Mouse (Mus musculus) forebrain, postnatal 0 days (tissue): ENCODE results near the gene Cd300lb. TPM values are rescaled to one million over a fixed set of nuclear protein-coding genes. Genes with fewer than 3 reads are reported as not detected.

Experiments used
- ATAC-seq: fragments of 200-750 bp; cut with Nextera tagmentation; 2 replicates; pipeline ENCODE4 v1.8.0; 2017; ENCODE audit warnings: mild to moderate bottlenecking, moderate library complexity
- DNase-seq: peaks from one replicate; pipeline ENCODE4 v3.0.0-alpha.2; 2015
- H3K27ac ChIP-seq: fragments of 300-500 bp; sonication (generic); 2 replicates; pipeline ENCODE4 v1.5.1; 2014; ENCODE audit warnings: low read depth, mild to moderate bottlenecking, antibody characterized with exemption, low read length, moderate library complexity, mixed read lengths
- H3K27me3 ChIP-seq: fragments of 300-500 bp; sonication (generic); 2 replicates; pipeline ENCODE4 v1.6.1; 2014; ENCODE audit warnings: mild to moderate bottlenecking, low read length, mixed read lengths; ENCODE audit not compliant: insufficient read depth
- H3K36me3 ChIP-seq: fragments of 300-500 bp; sonication (generic); 2 replicates; pipeline ENCODE4 v1.6.1; 2014; ENCODE audit warnings: mild to moderate bottlenecking, moderate library complexity; ENCODE audit not compliant: insufficient read depth
- H3K4me1 ChIP-seq: fragments of 300-500 bp; sonication (generic); 2 replicates; pipeline ENCODE4 v1.6.1; 2014; ENCODE audit warnings: antibody characterized with exemption; ENCODE audit not compliant: insufficient read depth
- H3K4me2 ChIP-seq: fragments of 300-500 bp; sonication (generic); 2 replicates; pipeline ENCODE4 v1.6.1; 2014; ENCODE audit warnings: low read depth, mild to moderate bottlenecking, moderate library complexity
- H3K4me3 ChIP-seq: fragments of 300-500 bp; sonication (generic); 2 replicates; pipeline ENCODE4 v1.5.1; 2014; ENCODE audit warnings: low read depth, low read length, mixed read lengths
- H3K9ac ChIP-seq: fragments of 300-500 bp; sonication (generic); 2 replicates; pipeline ENCODE4 v1.6.1; 2014; ENCODE audit warnings: mild to moderate bottlenecking
- H3K9me3 ChIP-seq: fragments of 300-500 bp; sonication (generic); 2 replicates; pipeline ENCODE4 v1.6.1; 2016; ENCODE audit warnings: low read length
- CTCF ChIP-seq: sonication (generic); IDR thresholded peaks from 2 replicates; pipeline ENCODE4 v1.5.1; 2016; ENCODE audit warnings: antibody characterized with exemption, control low read depth, low read depth
- WGBS: fragments of 180-500 bp; shearing (Covaris S2); extraction: QIAGEN DNeasy Blood & Tissue Kit; methylation state at CpG from one replicate; pipeline ENCODE4 v1.1.7; 2014; 5-methylcytosine and 5-hydroxymethylcytosine counted together
- polyA plus RNA-seq: library from polyadenylated mRNA; unstranded; fragments of >200 nt; fragmentation: Nextera tagmentation; extraction: Ambion mirVana; gene quantifications from 2 replicates; pipeline ENCODE4 v1.2.1, GENCODE M21; 2015
- total RNA-seq: library from RNA; depleted of rRNA; stranded (reverse); fragments of >200 nt; gene quantifications from 2 replicates; pipeline ENCODE4 v1.2.3, GENCODE M21; 2014

Gene Cd300lb
- total and polyA plus RNA-seq, 2 experiments from 2014 or later, result not detected

DNA sequence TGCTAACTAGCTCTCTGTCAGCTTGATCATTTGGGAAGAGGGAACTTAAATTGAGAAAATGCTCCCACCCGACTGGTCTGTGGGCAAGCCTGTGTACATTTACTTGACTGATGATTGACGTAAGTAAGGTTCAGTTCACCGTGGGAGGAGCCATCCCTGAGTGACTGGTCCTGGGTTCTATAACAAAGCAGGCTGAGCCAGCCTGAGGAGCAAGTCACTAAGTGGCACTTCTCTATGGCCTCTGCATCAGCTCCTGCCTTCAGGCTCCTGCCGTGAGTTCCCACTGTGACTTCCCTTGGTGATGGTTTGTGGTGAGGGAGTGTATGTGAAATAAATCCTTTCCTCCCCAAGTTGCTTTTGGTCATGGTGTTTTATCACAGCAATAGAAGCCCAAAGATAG, 26.1 kb downstream of the Cd300lb start:
- Histone ChIP-seq H3K9ac (no peak overlapping the region), H3K9me3 (no peaks in the 10 kb centered on the region), H3K27me3 (no peaks in the 10 kb centered on the region), H3K4me2 (no peak overlapping the region), H3K27ac (no peak overlapping the region), H3K36me3 (no peaks in the 10 kb centered on the region), H3K4me1 (no peaks in the 10 kb centered on the region), H3K4me3 (no peak overlapping the region)
- DNase-seq (no peak), ATAC-seq (no peak)
- no peak for TF ChIP-seq CTCF
- 60% methylated on average over 4 of the region's 4 CpGs for WGBS

DNA sequence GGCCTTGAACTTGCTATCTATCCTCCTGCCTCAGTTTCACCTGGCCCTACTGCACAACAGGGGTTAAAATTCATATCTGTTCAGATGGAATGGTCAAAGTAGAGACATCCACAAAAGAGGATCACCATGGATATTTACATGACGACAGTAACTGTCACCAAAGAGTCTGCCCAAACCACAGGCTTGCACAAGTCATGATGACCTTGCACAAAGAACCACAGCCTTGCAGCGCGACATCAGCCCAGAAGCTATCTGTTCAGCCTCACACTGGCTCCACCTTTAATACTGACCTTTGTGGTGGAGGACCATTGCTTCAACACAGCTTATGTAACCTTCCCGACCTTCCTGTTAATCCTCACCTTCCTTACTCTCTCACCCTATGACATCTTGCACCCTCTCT, 26.6 kb downstream of the Cd300lb start:
- 87% methylated on average over 4 of the region's 4 CpGs for WGBS
- ATAC-seq (no peak), DNase-seq (no peak)
- Histone ChIP-seq H3K27me3 (no peaks in the 10 kb centered on the region), H3K36me3 (no peaks in the 10 kb centered on the region), H3K9me3 (no peaks in the 10 kb centered on the region), H3K4me3 (no peak overlapping the region), H3K4me1 (no peaks in the 10 kb centered on the region), H3K27ac (no peak overlapping the region), H3K4me2 (no peak overlapping the region), H3K9ac (no peak overlapping the region)
- TF ChIP-seq CTCF, result no peak

DNA sequence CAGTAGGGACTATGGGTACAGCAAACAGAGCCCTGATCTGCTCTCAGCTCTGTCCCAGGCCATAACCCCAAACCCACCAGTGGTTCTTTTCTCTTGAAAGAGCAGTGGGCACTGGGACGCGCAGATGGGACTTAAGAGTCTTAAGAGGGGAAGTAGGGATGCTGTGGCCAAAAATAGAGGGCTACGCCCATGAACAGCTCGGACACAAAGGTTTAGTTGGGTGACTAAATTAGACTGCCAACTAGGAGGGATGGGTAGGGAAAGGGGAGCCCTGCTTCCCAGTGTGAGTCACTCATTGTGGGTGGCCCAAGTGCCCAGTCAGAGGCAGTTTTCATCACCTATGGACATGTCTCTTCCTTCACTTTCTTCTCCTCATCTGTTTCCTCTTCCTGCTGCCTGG, 31.0 kb downstream of the Cd300lb start:
- ATAC-seq, result no peak
- WGBS, result 88% methylated on average over 4 of the region's 4 CpGs

DNA sequence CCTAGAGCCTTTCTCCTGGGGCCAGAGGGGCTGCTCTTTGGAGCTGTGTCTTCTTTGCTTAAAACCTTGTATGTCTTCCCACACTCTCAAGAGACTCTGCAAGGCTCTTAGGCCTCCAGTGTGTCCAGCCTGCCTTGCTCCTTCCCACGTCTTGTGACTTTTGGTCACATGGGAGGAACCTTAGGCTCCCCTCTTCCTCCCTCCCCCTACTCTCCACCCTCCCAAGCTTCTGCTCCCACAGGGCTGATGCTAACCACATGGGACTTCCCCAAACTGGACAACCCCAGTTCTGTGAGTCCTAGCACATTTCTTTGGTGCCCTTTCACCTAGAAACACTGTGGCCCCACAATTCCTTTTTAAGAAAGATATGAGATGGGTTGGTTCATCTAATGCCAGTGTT, 36.2 kb downstream of the Cd300lb start:
- Histone ChIP-seq H3K9ac (no peak overlapping the region), H3K4me2 (no peak overlapping the region), H3K9me3 (no peaks in the 10 kb centered on the region), H3K27me3 (no peaks in the 10 kb centered on the region), H3K36me3 (no peaks in the 10 kb centered on the region), H3K27ac (no peak overlapping the region), H3K4me3 (no peak overlapping the region), H3K4me1 (no peaks in the 10 kb centered on the region)
- ATAC-seq, result no peak
- DNase-seq, result no peak
- TF ChIP-seq CTCF, result no peak
- WGBS, result 45% methylated on average over 1 of the region's 1 CpGs

More for the DNA sequence above, 31.0 kb downstream of the Cd300lb start:
- Histone ChIP-seq H3K27me3 (no peaks in the 10 kb centered on the region), H3K36me3 (no peaks in the 10 kb centered on the region), H3K4me2 (no peak overlapping the region), H3K9ac (no peak overlapping the region), H3K4me3 (no peak overlapping the region), H3K9me3 (no peaks in the 10 kb centered on the region), H3K27ac (no peak overlapping the region), H3K4me1 (no peaks in the 10 kb centered on the region)
- no peak for TF ChIP-seq CTCF
- no peak for DNase-seq

DNA sequence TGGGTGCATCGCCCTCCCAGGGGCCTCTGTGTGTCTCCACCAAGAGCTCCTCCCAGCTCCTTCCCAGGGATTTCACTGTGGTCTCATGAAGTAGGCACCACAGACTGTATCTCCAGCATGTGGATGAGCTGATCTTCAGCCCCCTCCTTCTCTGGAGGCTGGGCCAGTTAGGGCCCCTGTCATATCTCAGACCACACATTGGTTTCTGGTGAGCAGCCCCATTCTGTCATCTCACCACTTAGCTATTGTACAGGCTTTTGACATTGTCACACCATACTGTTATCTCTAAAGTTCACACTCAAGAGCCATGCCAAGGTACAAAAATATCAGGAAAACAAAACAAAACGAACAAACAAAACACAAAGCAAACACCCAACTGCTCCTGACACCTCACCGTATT, 38.1 kb downstream of the Cd300lb start:
- no peak for TF ChIP-seq CTCF
- no peaks in the 10 kb centered on the region for H3K9me3 ChIP-seq
- no peak overlapping the region for H3K4me2 ChIP-seq

DNA sequence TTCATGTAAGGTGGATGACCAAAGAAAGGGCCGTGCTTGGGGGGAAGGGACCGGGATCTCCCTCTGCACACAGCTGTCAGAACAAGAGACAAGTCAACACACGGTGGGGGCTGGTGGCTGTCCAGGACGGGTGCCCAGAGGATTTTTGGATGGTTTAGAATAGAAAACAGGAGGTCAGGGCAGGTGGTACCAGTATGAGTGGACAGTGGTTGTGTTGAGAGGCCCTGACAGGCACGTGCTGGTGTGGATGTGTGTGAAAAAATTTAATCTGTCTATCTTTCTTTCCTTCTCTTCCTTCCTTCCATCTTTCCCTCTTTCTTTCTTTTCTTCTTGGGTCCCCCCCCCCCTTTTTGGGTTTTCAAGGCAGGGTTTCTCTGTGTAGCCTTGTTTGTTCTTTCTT, 43.6 kb downstream of the Cd300lb start:
- Histone ChIP-seq H3K9ac (no peak overlapping the region), H3K4me3 (no peak overlapping the region), H3K36me3 (no peaks in the 10 kb centered on the region), H3K27me3 (no peaks in the 10 kb centered on the region), H3K27ac (no peak overlapping the region), H3K4me2 (no peak overlapping the region), H3K4me1 (no peaks in the 10 kb centered on the region), H3K9me3 (no peaks in the 10 kb centered on the region)
- DNase-seq, result no peak
- TF ChIP-seq CTCF, result no peak
- 49% methylated on average over 5 of the region's 5 CpGs for WGBS
- no peak for ATAC-seq

More for the DNA sequence above, 38.1 kb downstream of the Cd300lb start:
- Histone ChIP-seq H3K36me3 (no peaks in the 10 kb centered on the region), H3K27me3 (no peaks in the 10 kb centered on the region), H3K9ac (no peak overlapping the region), H3K27ac (no peak overlapping the region), H3K4me1 (no peaks in the 10 kb centered on the region), H3K4me3 (no peak overlapping the region)
- ATAC-seq, result no peak
- WGBS, result 83% methylated on average over 3 of the region's 3 CpGs
- no peak for DNase-seq

DNA sequence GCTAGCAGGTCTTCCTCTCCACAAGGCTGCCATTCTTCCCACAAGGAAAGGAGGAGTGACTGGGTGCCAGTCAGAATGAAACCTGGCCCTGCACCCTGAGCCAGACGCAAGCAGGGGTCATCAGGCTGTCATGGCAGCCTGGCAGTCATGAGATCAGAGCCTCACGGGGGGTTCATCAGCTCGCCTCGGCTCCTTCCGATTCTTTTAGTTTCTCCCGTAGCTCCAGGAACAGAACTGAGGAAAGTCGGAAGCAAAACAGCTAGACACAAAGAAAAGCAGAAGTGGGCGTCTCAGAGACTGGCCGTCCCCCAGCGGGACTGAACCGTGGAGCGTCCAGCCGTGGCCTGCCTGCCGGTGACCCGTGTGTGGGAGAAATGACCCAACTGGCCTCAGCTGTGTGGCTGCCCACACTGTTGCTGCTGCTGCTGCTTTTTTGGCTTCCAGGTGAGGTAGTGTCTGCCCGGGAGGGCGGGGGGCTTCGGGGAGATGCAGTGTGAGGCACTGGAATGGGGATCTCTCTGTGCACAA, 44.1 kb downstream of the Cd300lb start, which contains the start of gene Cd300a:
TSS of gene Cd300a (plus strand) at position 51 of the 528 bp plus-strand sequence.
- no peak for ATAC-seq
- Histone ChIP-seq H3K4me3 (no peak within 1 kb of the TSS), H3K9me3 (no peaks in the 10 kb centered on the region), H3K36me3 (no peaks in the 10 kb centered on the region), H3K27ac (no peak within 1 kb of the TSS), H3K27me3 (no peaks in the 10 kb centered on the region), H3K4me1 (no peaks in the 10 kb centered on the region), H3K4me2 (no peak within 1 kb of the TSS), H3K9ac (no peak within 1 kb of the TSS)
- 59% methylated on average over 18 of the region's 18 CpGs for WGBS
- DNase-seq, result no peak
- TF ChIP-seq CTCF, result no peak
